Mouse (Mus musculus): ENCODE data around the gene Id1. TPM values are rescaled to one million over a fixed set of nuclear protein-coding genes. Genes with fewer than 3 reads are reported as not detected.

Gene Id1
- 30.7 and 33.7 TPM in 2 replicates for polyA plus RNA-seq (2015; fragmentation: Nextera tagmentation; extraction: Ambion mirVana)

DNA sequence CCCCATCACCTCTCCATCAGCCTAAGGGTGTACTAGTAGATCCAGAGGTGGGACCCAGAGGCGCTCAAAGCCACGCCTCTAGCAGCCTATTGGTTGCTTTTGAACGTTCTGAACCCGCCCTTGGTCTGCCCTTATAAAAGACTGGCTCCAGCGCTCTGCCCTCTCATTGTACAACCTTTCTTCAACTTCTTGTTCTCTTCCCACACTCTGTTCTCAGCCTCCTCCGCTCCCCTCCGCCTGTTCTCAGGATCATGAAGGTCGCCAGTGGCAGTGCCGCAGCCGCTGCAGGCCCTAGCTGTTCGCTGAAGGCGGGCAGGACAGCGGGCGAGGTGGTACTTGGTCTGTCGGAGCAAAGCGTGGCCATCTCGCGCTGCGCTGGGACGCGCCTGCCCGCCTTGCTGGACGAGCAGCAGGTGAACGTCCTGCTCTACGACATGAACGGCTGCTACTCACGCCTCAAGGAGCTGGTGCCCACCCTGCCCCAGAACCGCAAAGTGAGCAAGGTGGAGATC, at the start of gene Id1:
Gene Id1, plus strand, starts transcription at position 162 of the 512 bp plus-strand sequence.
- ATAC-seq (replicated peaks): peak; percentile 55
- Histone ChIP-seq H3K4me1 (peaks cover 43% of the 10 kb centered on the region), H3K4me3 (peak within 1 kb of the TSS; percentile 48)

GRCm38 (mm10) chr2:152686399-152686798, 49.7 kb upstream of the Id1 start:
- H3K4me3 ChIP-seq: peak overlapping the region; percentile 2; the same call in 1 of the 2 replicates
- H3K4me1 ChIP-seq: peaks cover 9% of the 10 kb centered on the region
- 54% methylated on average over 12 of the region's 12 CpGs for WGBS
- ATAC-seq (replicated peaks): peak; percentile 13
- H3K9me3 ChIP-seq: no peaks in the 10 kb centered on the region
- H3K36me3 ChIP-seq (replicated peaks): peaks cover 68% of the 10 kb centered on the region
- H3K9ac ChIP-seq: no peak overlapping the region
- H3K27me3 ChIP-seq (replicated peaks): no peaks in the 10 kb centered on the region
- H3K4me2 ChIP-seq: peak overlapping the region; percentile 34
- H3K27ac ChIP-seq: peak overlapping the region; percentile 65

More for the DNA sequence above, at the start of gene Id1:
- Histone ChIP-seq H3K36me3 (replicated peaks) (no peaks in the 10 kb centered on the region), H3K27me3 (replicated peaks) (0 out of 2 replicates have a peak, but pooled peaks cover 5% of the 10 kb centered on the region), H3K9ac (peak within 1 kb of the TSS; percentile 43), H3K27ac (peak within 1 kb of the TSS; percentile 64), H3K4me2 (peak within 1 kb of the TSS; percentile 86), H3K9me3 (no peaks in the 10 kb centered on the region)
- WGBS: under 1% methylated on average over 28 of the region's 28 CpGs

DNA sequence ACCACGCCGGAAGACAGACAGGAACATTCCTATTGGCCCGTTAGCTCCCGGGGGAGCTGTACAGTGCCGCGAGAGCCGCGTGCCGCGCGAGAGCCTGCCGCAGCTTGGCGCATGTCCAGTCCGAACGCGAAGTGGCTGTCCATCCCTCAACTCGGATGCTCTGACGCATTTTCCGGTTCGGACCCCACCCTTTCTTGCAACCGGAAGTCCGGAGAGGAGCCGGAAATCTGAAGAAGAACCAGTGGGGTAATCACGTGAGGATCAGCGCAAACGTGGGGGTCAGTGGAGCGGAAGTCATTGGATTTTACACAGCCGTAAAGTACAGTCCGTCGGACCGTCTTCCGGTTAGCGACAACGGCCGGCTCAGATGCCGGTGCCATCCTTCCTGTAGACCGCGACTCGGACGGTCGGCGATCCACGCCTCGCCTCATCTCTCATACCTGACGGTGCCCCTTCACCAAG, 49.2 kb upstream of the Id1 start, which contains the start of gene Mcts2:
Gene Mcts2, plus strand, starts transcription at position 230 of the 462 bp plus-strand sequence.
- H3K4me2 ChIP-seq: peak within 1 kb of the TSS; percentile 52
- peak; percentile 96 for ATAC-seq (replicated peaks)
- no peaks in the 10 kb centered on the region for H3K9me3 ChIP-seq
- H3K27me3 ChIP-seq (replicated peaks): no peaks in the 10 kb centered on the region
- H3K9ac ChIP-seq: peak within 1 kb of the TSS; percentile 41
- peak within 1 kb of the TSS; percentile 65 for H3K27ac ChIP-seq
- peaks cover 9% of the 10 kb centered on the region for H3K4me1 ChIP-seq
- 57% methylated on average over 45 of the region's 45 CpGs for WGBS
- peak within 1 kb of the TSS; percentile 45 for H3K4me3 ChIP-seq
- H3K36me3 ChIP-seq (replicated peaks): peaks cover 64% of the 10 kb centered on the region

DNA sequence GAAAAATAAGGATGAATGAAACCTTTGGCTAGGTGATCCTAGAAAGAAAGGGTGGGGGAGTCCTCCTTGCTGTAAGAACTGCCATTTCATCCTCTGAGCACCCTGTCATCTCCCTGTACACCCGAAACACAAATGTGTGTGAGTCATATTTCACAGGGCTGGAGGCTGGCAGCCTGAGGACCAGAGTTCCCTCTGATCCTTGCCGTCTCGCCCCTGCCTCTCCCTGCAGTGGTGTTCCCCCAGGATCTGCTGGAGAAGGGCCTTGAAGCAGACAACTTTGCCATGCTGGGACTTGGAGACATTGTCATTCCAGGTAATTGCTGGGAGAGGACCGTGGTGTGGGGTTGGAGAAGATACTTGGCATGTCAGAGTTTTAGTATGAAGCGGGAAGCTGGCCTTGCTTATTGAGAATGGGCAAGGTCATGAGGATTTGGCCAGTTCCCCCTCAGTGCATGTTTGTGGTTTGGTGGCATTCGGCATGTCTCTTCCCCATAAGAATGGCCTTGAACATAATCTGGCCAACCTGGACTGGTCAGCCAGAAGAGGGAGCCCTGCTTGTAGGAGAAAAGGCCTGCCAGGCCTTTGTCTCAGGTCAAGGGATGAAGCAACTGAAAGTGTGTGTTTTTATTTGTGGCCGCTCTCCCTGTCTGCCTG, 44.4 kb upstream of the Id1 start:
- H3K9me3 ChIP-seq: no peaks in the 10 kb centered on the region
- no peak overlapping the region for H3K9ac ChIP-seq
- peaks cover 30% of the 10 kb centered on the region for H3K36me3 ChIP-seq (replicated peaks)
- WGBS: 80% methylated on average over 7 of the region's 7 CpGs
- H3K4me3 ChIP-seq: no peak overlapping the region
- H3K27ac ChIP-seq: 0 out of 2 replicates have a peak overlapping the region, but pooled peaks have one; percentile 51
- H3K27me3 ChIP-seq (replicated peaks): no peaks in the 10 kb centered on the region
- ATAC-seq (replicated peaks): no peak
- no peak overlapping the region for H3K4me2 ChIP-seq
- H3K4me1 ChIP-seq: peaks cover 16% of the 10 kb centered on the region

- H3K36me3 ChIP-seq (replicated peaks): peaks cover 21% of the 10 kb centered on the region
- H3K27me3 ChIP-seq (replicated peaks): no peaks in the 10 kb centered on the region
- WGBS: 18% methylated on average over 9 of the region's 9 CpGs
- peaks cover 8% of the 10 kb centered on the region for H3K4me1 ChIP-seq
- peak overlapping the region; percentile 23 for H3K4me3 ChIP-seq
- H3K9ac ChIP-seq: peak overlapping the region; percentile 28
- ATAC-seq (replicated peaks): peak; percentile 31
- peak overlapping the region; percentile 49 for H3K4me2 ChIP-seq
- peak overlapping the region; percentile 40; the same call in 1 of the 2 replicates for H3K27ac ChIP-seq
- H3K9me3 ChIP-seq: no peaks in the 10 kb centered on the region
Measured at GRCm38 (mm10) chr2:152693233-152693632, 42.8 kb upstream of the Id1 start.

DNA sequence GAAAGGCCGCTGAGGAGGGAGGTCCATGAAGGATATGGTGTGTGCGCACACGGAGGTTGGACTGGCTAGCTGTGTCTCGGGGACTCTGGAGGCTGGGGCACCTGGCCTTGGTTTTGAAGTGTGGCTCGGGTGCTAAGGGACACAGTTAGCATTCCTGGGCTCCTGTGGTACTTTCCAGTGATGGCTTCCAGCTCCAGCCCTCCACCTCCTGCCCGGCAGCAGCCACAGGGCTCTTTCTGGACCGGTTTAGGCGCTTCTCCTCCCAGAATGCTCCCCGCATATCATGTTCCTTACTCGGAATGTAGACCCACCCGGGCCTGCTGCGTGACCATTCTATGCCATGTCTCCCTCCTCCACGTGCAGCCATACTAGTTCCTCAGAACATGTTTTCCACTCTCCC, 42.3 kb upstream of the Id1 start:
- Histone ChIP-seq H3K36me3 (replicated peaks) (peaks cover 21% of the 10 kb centered on the region), H3K27ac (peak overlapping the region; percentile 40; the same call in 1 of the 2 replicates)

GRCm38 (mm10) chr2:152694708-152695107, 41.3 kb upstream of the Id1 start:
- no peaks in the 10 kb centered on the region for H3K27me3 ChIP-seq (replicated peaks)
- H3K4me1 ChIP-seq: peaks cover 7% of the 10 kb centered on the region
- ATAC-seq (replicated peaks): no peak
- 84% methylated on average over 7 of the region's 7 CpGs for WGBS
- no peak overlapping the region for H3K4me3 ChIP-seq
- no peak overlapping the region for H3K4me2 ChIP-seq
- no peak overlapping the region for H3K9ac ChIP-seq
- H3K9me3 ChIP-seq: no peaks in the 10 kb centered on the region
- H3K27ac ChIP-seq: no peak overlapping the region
- H3K36me3 ChIP-seq (replicated peaks): peaks cover 17% of the 10 kb centered on the region

More for the DNA sequence above, 42.3 kb upstream of the Id1 start:
- Histone ChIP-seq H3K4me2 (peak overlapping the region; percentile 49), H3K27me3 (replicated peaks) (no peaks in the 10 kb centered on the region), H3K9ac (peak overlapping the region; percentile 28), H3K4me1 (peaks cover 7% of the 10 kb centered on the region), H3K4me3 (peak overlapping the region; percentile 23), H3K9me3 (no peaks in the 10 kb centered on the region)
- no peak for ATAC-seq (replicated peaks)
- WGBS: 87% methylated on average over 13 of the region's 13 CpGs

- Histone ChIP-seq H3K4me3 (no peak overlapping the region), H3K36me3 (replicated peaks) (peaks cover 25% of the 10 kb centered on the region), H3K4me2 (no peak overlapping the region), H3K9me3 (no peaks in the 10 kb centered on the region), H3K9ac (peak overlapping the region; percentile 41), H3K4me1 (peaks cover 7% of the 10 kb centered on the region), H3K27ac (peak overlapping the region; percentile 63; the same call in 1 of the 2 replicates), H3K27me3 (replicated peaks) (no peaks in the 10 kb centered on the region)
- WGBS: 81% methylated on average over 10 of the region's 10 CpGs
- ATAC-seq (replicated peaks): peak; percentile 7; the same call in 1 of the 2 replicates
Measured at GRCm38 (mm10) chr2:152696016-152696415, 40.0 kb upstream of the Id1 start.

- H3K9ac ChIP-seq: peak overlapping the region; percentile 41
- H3K4me1 ChIP-seq: peaks cover 7% of the 10 kb centered on the region
- ATAC-seq (replicated peaks): peak; percentile 62; the same call in 1 of the 2 replicates
- H3K36me3 ChIP-seq (replicated peaks): peaks cover 31% of the 10 kb centered on the region
- H3K4me2 ChIP-seq: no peak overlapping the region
- no peaks in the 10 kb centered on the region for H3K9me3 ChIP-seq
- H3K4me3 ChIP-seq: no peak overlapping the region
- 42% methylated on average over 20 of the region's 20 CpGs for WGBS
- no peaks in the 10 kb centered on the region for H3K27me3 ChIP-seq (replicated peaks)
- H3K27ac ChIP-seq: peak overlapping the region; percentile 63
Measured at GRCm38 (mm10) chr2:152696476-152697164, 39.4 kb upstream of the Id1 start.

GRCm38 (mm10) chr2:152700138-152700537, 35.9 kb upstream of the Id1 start:
- Histone ChIP-seq H3K4me3 (no peak overlapping the region), H3K4me1 (no peaks in the 10 kb centered on the region), H3K9ac (no peak overlapping the region), H3K9me3 (no peaks in the 10 kb centered on the region), H3K27me3 (replicated peaks) (no peaks in the 10 kb centered on the region), H3K4me2 (no peak overlapping the region), H3K36me3 (replicated peaks) (peaks cover 58% of the 10 kb centered on the region), H3K27ac (no peak overlapping the region)
- 95% methylated on average over 10 of the region's 10 CpGs for WGBS
- ATAC-seq (replicated peaks): no peak

- no peak overlapping the region for H3K4me3 ChIP-seq
- WGBS: 93% methylated on average over 8 of the region's 8 CpGs
- ATAC-seq (replicated peaks): no peak
- H3K9me3 ChIP-seq: no peaks in the 10 kb centered on the region
- no peaks in the 10 kb centered on the region for H3K27me3 ChIP-seq (replicated peaks)
- H3K4me1 ChIP-seq: peaks cover under 1% of the 10 kb centered on the region; the same call in 1 of the 2 replicates
- H3K27ac ChIP-seq: no peak overlapping the region
- no peak overlapping the region for H3K4me2 ChIP-seq
- H3K36me3 ChIP-seq (replicated peaks): peaks cover 55% of the 10 kb centered on the region
- H3K9ac ChIP-seq: no peak overlapping the region
Measured at GRCm38 (mm10) chr2:152700725-152701124, 35.3 kb upstream of the Id1 start.

Data from midbrain, embryonic 15.5 days (tissue).